Mouse (Mus musculus) brown adipose tissue, adult 24 weeks (tissue): ENCODE data around the gene Hmox1. TPM values are rescaled to one million over a fixed set of nuclear protein-coding genes. Genes with fewer than 3 reads are reported as not detected.

Experiments used
- H3K27ac ChIP-seq: fragments of 200-500 bp; replicated peaks from 2 replicates; pipeline ENCODE4 v1.5.1; 2012; ENCODE audit warnings: low read depth, mild to moderate bottlenecking, low read length
- H3K4me1 ChIP-seq: fragments of 200-500 bp; 2 replicates; pipeline ENCODE4 v1.6.1; 2012; ENCODE audit warnings: low read length, mixed read lengths; ENCODE audit not compliant: control insufficient read depth, insufficient read depth, insufficient read length
- H3K4me3 ChIP-seq: fragments of 200-500 bp; 2 replicates; pipeline ENCODE4 v1.5.1; 2012; ENCODE audit warnings: low read depth, mild to moderate bottlenecking, low read length, moderate library complexity; ENCODE audit not compliant: insufficient read depth
- polyA plus RNA-seq: library from polyadenylated mRNA; stranded (reverse); fragments of >200 nt; gene quantifications from 2 replicates; pipeline ENCODE4 v1.2.4, GENCODE M21; 2012; ENCODE audit not compliant: missing spikeins, insufficient read depth, insufficient read length

The Hmox1 gene
- 9.7 and 15.4 TPM in 2 replicates for polyA plus RNA-seq

- Histone ChIP-seq H3K4me3 (peak within 1 kb of the TSS; percentile 81), H3K27ac (peak within 1 kb of the TSS; percentile 63)
Measured at GRCm38 (mm10) chr8:75093399-75094156, at the start of gene Hmox1. Gene Hmox1, plus strand, starts transcription at chr8:75093621.

GRCm38 (mm10) chr8:75046303-75046702 lies 47.1 kb upstream of the Hmox1 start:
- peaks cover 14% of the 10 kb centered on the region for H3K4me1 ChIP-seq
- no peak overlapping the region for H3K27ac ChIP-seq
- no peak overlapping the region for H3K4me3 ChIP-seq

More at GRCm38 (mm10) chr8:75093399-75094156, at the start of gene Hmox1:
- peaks cover 10% of the 10 kb centered on the region for H3K4me1 ChIP-seq

- Histone ChIP-seq H3K4me1 (peaks cover 7% of the 10 kb centered on the region; the same call in 1 of the 2 replicates), H3K27ac (no peak overlapping the region), H3K4me3 (no peak overlapping the region)
Measured at GRCm38 (mm10) chr8:75047784-75048183, 45.6 kb upstream of the Hmox1 start.

GRCm38 (mm10) chr8:75053342-75053741 lies 40.1 kb upstream of the Hmox1 start:
- H3K4me1 ChIP-seq, result no peaks in the 10 kb centered on the region
- H3K27ac ChIP-seq, result no peak overlapping the region
- no peak overlapping the region for H3K4me3 ChIP-seq

GRCm38 (mm10) chr8:75055673-75056072 lies 37.7 kb upstream of the Hmox1 start:
- H3K27ac ChIP-seq, result no peak overlapping the region
- H3K4me3 ChIP-seq, result no peak overlapping the region

GRCm38 (mm10) chr8:75060022-75060421 lies 33.4 kb upstream of the Hmox1 start:
- Histone ChIP-seq H3K4me3 (no peak overlapping the region), H3K27ac (no peak overlapping the region), H3K4me1 (no peaks in the 10 kb centered on the region)

More at GRCm38 (mm10) chr8:75055673-75056072, 37.7 kb upstream of the Hmox1 start:
- no peaks in the 10 kb centered on the region for H3K4me1 ChIP-seq

GRCm38 (mm10) chr8:75060815-75061214 lies 32.6 kb upstream of the Hmox1 start:
- H3K4me1 ChIP-seq, result no peaks in the 10 kb centered on the region
- no peak overlapping the region for H3K4me3 ChIP-seq
- H3K27ac ChIP-seq, result no peak overlapping the region

GRCm38 (mm10) chr8:75063290-75063689 lies 30.1 kb upstream of the Hmox1 start:
- Histone ChIP-seq H3K27ac (no peak overlapping the region), H3K4me1 (no peaks in the 10 kb centered on the region), H3K4me3 (no peak overlapping the region)

- Histone ChIP-seq H3K4me1 (no peaks in the 10 kb centered on the region), H3K4me3 (no peak overlapping the region), H3K27ac (no peak overlapping the region)
Measured at GRCm38 (mm10) chr8:75064790-75065189, 28.6 kb upstream of the Hmox1 start.

- H3K27ac ChIP-seq, result no peak overlapping the region
- H3K4me1 ChIP-seq, result no peaks in the 10 kb centered on the region
- 0 out of 2 replicates have a peak overlapping the region, but pooled peaks have one; percentile 5 for H3K4me3 ChIP-seq
Measured at GRCm38 (mm10) chr8:75067287-75067686, 26.1 kb upstream of the Hmox1 start.

- Histone ChIP-seq H3K27ac (no peak overlapping the region), H3K4me1 (no peaks in the 10 kb centered on the region), H3K4me3 (no peak overlapping the region)
Measured at GRCm38 (mm10) chr8:75070297-75070696, 23.1 kb upstream of the Hmox1 start.

- no peak overlapping the region for H3K27ac ChIP-seq
- H3K4me1 ChIP-seq, result no peaks in the 10 kb centered on the region
- H3K4me3 ChIP-seq, result no peak overlapping the region
Measured at GRCm38 (mm10) chr8:75071627-75072346, 21.6 kb upstream of the Hmox1 start.

- Histone ChIP-seq H3K4me3 (no peak overlapping the region), H3K4me1 (no peaks in the 10 kb centered on the region), H3K27ac (no peak overlapping the region)
Measured at GRCm38 (mm10) chr8:75074876-75075275, 18.5 kb upstream of the Hmox1 start.

GRCm38 (mm10) chr8:75078215-75078614 lies 15.2 kb upstream of the Hmox1 start:
- Histone ChIP-seq H3K4me3 (no peak overlapping the region), H3K4me1 (no peaks in the 10 kb centered on the region), H3K27ac (no peak overlapping the region)

- Histone ChIP-seq H3K27ac (no peak overlapping the region), H3K4me3 (no peak overlapping the region)
Measured at GRCm38 (mm10) chr8:75078851-75079250, 14.6 kb upstream of the Hmox1 start.

More at GRCm38 (mm10) chr8:75078851-75079250, 14.6 kb upstream of the Hmox1 start:
- no peaks in the 10 kb centered on the region for H3K4me1 ChIP-seq
